Mouse (Mus musculus) cerebellum, adult 2 months (tissue): ENCODE results near the gene Dhrs2. TPM values are rescaled to one million over a fixed set of nuclear protein-coding genes. Genes with fewer than 3 reads are reported as not detected.

Experiments
- DNase-seq, 2 experiments: peaks; one replicate each; pipeline ENCODE4 v3.0.0; 2021
- H3K27ac ChIP-seq: fragments of 200-500 bp; 2 replicates; pipeline ENCODE4 v1.5.1; 2012; ENCODE audit warnings: low read length, control low read depth, inconsistent platforms; ENCODE audit not compliant: insufficient read depth
- H3K27me3 ChIP-seq: fragments of 200-500 bp; 2 replicates; pipeline ENCODE4 v1.6.1; 2012; ENCODE audit warnings: inconsistent platforms, mild to moderate bottlenecking, low read length, moderate library complexity; ENCODE audit not compliant: control insufficient read depth, insufficient read depth
- H3K4me1 ChIP-seq: fragments of 200-500 bp; 2 replicates; pipeline ENCODE4 v1.6.1; 2011; ENCODE audit warnings: low read length; ENCODE audit not compliant: control insufficient read depth, insufficient read depth
- H3K4me3 ChIP-seq: fragments of 200-500 bp; replicated peaks from 2 replicates; pipeline ENCODE3; 2011; ENCODE audit warnings: mild to moderate bottlenecking, low read depth, low read length, control low read depth; ENCODE audit not compliant: insufficient read depth
- CTCF ChIP-seq: fragments of 200-500 bp; IDR thresholded peaks from 2 replicates; pipeline ENCODE4 v1.5.1; 2011; ENCODE audit warnings: low read depth, mild to moderate bottlenecking, control low read depth, low read length, moderate library complexity, borderline replicate concordance; ENCODE audit not compliant: insufficient read depth
- POLR2A ChIP-seq: fragments of 200-500 bp; IDR thresholded peaks from 2 replicates; pipeline ENCODE4 v1.6.1; 2011; ENCODE audit warnings: low read length, control low read depth, borderline replicate concordance; ENCODE audit not compliant: insufficient read depth
- WGBS: fragments of 180-500 bp; shearing (Covaris S2); methylation state at CpG from one replicate; pipeline ENCODE4 v1.1.7; 2018; 5-methylcytosine and 5-hydroxymethylcytosine counted together
- polyA plus RNA-seq: library from polyadenylated mRNA; depleted of rRNA; stranded (reverse); fragments of >200 nt; gene quantifications from 2 replicates; pipeline ENCODE4 v1.2.3, GENCODE M21; 2012; rRNA removed

The Dhrs2 gene
- 1.2 and 1.4 TPM in 2 replicates for polyA plus RNA-seq

DNA sequence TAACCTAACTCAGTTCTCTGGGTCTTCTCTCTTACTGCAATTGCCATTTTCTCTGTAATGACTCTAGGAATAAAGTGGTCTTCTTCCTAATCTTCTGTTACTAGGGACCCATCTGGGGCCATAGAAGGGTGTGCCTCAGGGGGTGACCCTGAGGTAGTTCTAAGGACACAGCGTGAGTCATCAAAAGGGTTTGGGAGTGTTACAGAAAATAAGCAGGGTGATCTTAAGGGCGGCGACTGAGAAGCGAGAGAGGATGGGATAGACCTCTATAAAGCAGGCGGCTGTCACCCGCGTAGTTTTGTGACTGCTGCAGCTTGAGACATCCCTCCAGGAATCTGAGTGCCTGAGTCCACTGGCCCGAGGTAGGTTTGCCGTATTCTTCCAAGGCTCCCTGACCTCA is at the start of gene Dhrs2:
TSS of gene Dhrs2 (plus strand) at position 301 of the 400 bp plus-strand sequence.
- Histone ChIP-seq H3K4me1 (no peaks in the 10 kb centered on the region), H3K4me3 (no peak within 1 kb of the TSS), H3K27me3 (no peaks in the 10 kb centered on the region), H3K27ac (no peak within 1 kb of the TSS)
- TF ChIP-seq CTCF (no peak), POLR2A (no peak)
- DNase-seq: no peak
- WGBS: 85% methylated on average over 9 of the region's 9 CpGs

DNA sequence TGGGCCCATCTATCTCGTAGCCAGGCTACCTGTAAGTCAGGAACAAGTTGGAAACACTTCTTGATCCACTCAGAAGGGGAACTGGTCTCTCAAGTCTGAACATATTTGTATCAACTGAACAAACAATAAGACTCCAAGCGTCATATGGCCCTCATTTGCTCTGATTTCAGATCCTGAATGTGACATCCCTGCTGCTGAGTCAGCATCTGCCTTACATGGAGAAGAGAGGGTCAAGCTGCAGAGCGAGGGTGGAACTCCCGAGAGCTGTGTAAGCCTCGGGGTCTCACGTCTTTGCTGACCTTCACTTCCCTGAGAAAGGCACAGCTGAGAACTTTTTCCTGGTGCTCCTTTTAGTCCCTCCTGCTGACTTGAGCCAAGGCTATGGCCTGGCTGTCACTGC is 47.6 kb upstream of the Dhrs2 start:
- Histone ChIP-seq H3K27ac (no peak overlapping the region), H3K27me3 (no peaks in the 10 kb centered on the region), H3K4me1 (peaks cover 18% of the 10 kb centered on the region), H3K4me3 (no peak overlapping the region)
- TF ChIP-seq POLR2A (no peak), CTCF (no peak)
- WGBS: 92% methylated on average over 6 of the region's 6 CpGs
- no peak for DNase-seq

DNA sequence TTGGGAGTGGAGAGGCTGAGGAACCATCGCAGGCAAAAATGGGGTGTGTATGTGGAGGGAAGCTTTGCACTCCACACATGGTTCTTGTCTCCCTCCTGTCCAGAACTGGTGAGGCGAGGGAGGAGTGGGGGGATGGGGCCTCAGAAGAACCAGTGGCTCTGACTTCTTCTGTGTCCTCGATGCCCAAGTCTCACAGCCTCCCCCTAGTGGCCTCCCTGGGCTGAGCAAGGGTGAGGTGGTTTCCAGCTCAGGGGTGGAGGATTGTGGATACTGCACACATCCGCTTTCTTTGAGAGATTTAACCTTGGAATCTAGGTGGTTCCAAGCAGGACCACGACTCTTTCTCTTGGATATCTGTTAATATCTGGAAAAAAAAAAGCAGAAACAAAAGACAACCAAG is 44.5 kb upstream of the Dhrs2 start:
- H3K4me1 ChIP-seq: no peaks in the 10 kb centered on the region; the same call in 1 of the 2 replicates
- 55% methylated on average over 5 of the region's 5 CpGs for WGBS
- H3K4me3 ChIP-seq: no peak overlapping the region
- TF ChIP-seq CTCF (peak; percentile 81), POLR2A (no peak)
- DNase-seq: peak; percentile 66 to 73
- H3K27me3 ChIP-seq: no peaks in the 10 kb centered on the region
- H3K27ac ChIP-seq: no peak overlapping the region

DNA sequence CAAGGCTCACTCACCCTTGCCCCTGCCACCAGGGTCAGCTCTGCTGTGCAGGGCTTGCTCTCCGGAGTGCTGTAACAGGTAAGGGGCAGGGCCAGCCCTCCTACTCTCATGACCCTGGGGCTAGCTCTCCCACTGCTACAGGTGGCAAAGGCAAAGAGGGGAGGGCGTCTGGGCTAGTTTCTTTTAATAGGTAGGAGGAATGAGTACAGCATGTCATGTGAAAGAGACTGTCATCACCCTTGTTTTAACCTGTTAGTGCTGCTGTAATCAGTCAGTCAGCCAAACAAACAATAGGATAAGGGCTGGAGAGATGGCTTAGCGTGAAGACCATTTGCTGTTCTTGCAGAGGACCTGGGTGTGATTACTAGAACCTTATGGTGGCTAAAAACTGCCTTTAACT is 40.9 kb upstream of the Dhrs2 start:
- Histone ChIP-seq H3K4me3 (no peak overlapping the region), H3K27ac (no peak overlapping the region), H3K27me3 (no peaks in the 10 kb centered on the region), H3K4me1 (no peaks in the 10 kb centered on the region)
- TF ChIP-seq POLR2A: no peak
- TF ChIP-seq CTCF: no peak
- 84% methylated on average over 3 of the region's 3 CpGs for WGBS
- DNase-seq: no peak

DNA sequence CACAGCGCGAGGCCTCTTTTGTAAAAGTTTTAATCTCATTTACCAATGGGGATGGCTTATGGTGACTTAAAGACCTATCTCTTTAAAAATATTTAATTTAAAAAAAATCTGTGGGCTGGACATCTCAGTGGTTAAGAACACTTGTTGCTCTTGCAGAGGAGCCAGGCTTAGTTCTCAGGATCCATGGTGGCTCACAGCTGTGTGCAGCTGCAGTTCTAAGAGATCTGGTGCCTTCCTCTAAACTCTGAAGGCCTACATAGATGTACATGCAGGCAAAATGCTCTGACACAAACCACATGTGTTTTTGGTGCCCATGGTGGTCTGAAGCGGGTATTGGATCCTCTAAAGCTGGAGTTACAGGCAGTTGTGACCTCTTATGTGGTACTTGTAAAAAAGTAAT is 38.6 kb upstream of the Dhrs2 start:
- TF ChIP-seq POLR2A: no peak
- no peak for TF ChIP-seq CTCF
- DNase-seq: no peak
- Histone ChIP-seq H3K27me3 (no peaks in the 10 kb centered on the region), H3K4me1 (no peaks in the 10 kb centered on the region), H3K27ac (no peak overlapping the region), H3K4me3 (no peak overlapping the region)
- WGBS: 92% methylated on average over 3 of the region's 3 CpGs

DNA sequence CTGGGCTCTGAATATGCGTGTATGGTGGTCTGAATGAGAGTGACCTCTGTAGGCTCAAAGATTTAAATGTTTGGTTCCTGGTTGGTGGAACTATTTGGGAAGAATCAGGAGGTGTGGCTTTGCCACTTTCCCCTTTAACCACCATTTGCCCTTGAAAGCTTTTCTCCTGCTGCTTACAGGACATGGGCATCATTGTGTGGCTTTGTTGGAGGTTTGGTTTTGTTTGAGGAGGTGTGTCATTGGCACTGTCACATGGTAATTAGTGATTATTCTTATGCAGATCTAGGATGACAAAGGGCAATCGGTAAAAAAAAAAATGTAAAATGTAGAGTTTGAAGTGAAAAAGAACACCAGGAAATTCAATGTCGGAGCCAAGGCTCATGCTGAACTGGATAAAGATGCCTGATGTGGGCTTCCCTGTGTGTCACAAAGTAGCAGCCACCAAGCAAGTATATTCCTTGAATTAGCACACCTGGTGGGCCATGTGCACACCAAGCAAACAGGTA is 37.1 kb upstream of the Dhrs2 start:
- Histone ChIP-seq H3K4me1 (no peaks in the 10 kb centered on the region; the same call in 1 of the 2 replicates), H3K4me3 (no peak overlapping the region), H3K27me3 (no peaks in the 10 kb centered on the region), H3K27ac (no peak overlapping the region)
- TF ChIP-seq POLR2A: no peak
- no peak for TF ChIP-seq CTCF
- 78% methylated on average over 3 of the region's 3 CpGs for WGBS
- DNase-seq: no peak

DNA sequence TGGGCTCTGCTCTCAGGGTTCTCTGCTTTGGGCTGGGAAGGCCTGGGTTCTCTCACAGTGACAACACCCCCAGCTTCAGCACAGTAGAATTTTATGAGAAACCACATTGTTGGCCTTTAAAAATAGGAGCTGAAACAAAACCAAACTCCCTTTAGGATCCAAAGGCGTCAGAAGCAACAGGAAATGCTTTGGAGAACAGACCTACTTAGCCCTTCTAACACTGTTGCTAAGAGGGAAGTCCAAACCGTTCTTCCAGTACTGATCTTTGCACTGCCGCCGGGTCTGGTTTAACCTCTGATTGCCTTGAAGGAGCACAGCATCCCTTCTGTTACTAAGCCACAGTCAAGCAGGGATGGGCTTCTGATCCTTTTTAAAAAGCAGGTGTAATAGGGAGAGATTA is 33.3 kb upstream of the Dhrs2 start:
- H3K4me3 ChIP-seq: no peak overlapping the region
- no peaks in the 10 kb centered on the region; the same call in 1 of the 2 replicates for H3K4me1 ChIP-seq
- H3K27ac ChIP-seq: no peak overlapping the region
- TF ChIP-seq POLR2A (no peak), CTCF (no peak)
- WGBS: 47% methylated on average over 4 of the region's 4 CpGs
- H3K27me3 ChIP-seq: no peaks in the 10 kb centered on the region
- no peak for DNase-seq

DNA sequence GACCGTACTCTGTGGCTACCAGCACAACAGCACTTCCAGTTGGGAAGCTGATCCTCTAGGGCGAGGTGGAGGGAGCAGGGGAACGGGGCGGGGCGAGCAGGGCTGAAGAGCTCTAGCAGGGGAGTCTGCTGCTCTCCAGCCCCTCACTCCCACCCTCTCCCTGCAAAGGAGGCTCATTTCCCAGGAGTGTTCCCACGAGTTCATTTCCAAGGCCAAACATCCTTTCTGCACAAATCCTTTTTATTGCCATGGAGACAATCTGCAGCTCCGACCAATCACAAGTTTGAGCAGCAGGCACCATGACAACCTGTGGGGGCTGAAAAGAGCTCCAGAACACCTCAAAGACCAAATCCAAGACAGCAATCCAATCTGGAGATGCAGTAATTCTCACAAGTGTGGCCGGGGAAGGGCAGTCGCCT is 32.4 kb upstream of the Dhrs2 start:
- H3K27ac ChIP-seq: no peak overlapping the region
- TF ChIP-seq CTCF: no peak
- no peak for TF ChIP-seq POLR2A
- no peaks in the 10 kb centered on the region; the same call in 1 of the 2 replicates for H3K4me1 ChIP-seq
- 36% methylated on average over 9 of the region's 9 CpGs for WGBS
- no peaks in the 10 kb centered on the region for H3K27me3 ChIP-seq
- no peak overlapping the region for H3K4me3 ChIP-seq
- DNase-seq: no peak

DNA sequence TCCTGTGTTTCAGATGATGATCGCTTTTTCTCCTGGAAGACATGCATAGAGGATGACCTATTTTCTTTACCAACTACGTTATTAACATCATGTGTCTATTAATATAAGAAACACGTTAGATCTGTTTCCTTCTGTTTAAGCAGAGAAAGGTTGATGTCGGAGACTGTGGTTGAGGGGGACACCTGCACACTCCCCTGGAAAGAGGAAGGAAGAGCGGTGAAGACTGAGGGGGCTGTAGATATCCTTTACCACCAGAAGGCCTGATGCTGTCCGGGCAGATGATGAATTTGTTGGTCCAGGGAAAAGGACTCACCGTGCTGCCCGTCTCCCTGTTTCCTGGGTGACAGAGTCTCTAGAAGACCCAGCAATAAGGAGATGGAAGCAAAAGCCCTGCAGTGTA is 28.5 kb upstream of the Dhrs2 start:
- no peak for DNase-seq
- no peak overlapping the region for H3K4me3 ChIP-seq
- 89% methylated on average over 8 of the region's 8 CpGs for WGBS
- no peaks in the 10 kb centered on the region; the same call in 1 of the 2 replicates for H3K4me1 ChIP-seq
- H3K27me3 ChIP-seq: no peaks in the 10 kb centered on the region
- TF ChIP-seq CTCF: no peak
- no peak for TF ChIP-seq POLR2A
- H3K27ac ChIP-seq: no peak overlapping the region
